In genomic region chr9:64228972-64229371, GRCm38 (mm10) we compare ENCODE assay signal across 19 mouse cellular contexts. TPM values are rescaled to one million over a fixed set of nuclear protein-coding genes. Genes with fewer than 3 reads are reported as not detected.
A peak's percentile ranks its signal among the peaks of the same experiment; 100 is the strongest.
DNase-seq lines count a peak whose midpoint lies in the region; ATAC-seq and TF ChIP-seq lines count a peak whose summit lies in the region.
"Had no signal": no experiment of that assay in that cellular context is flagged by ENCODE, and none has a peak within 500 bp of the region (broad histone marks: within the 10 kb centered on the region; RNA-seq: fewer than 3 reads in every experiment).

No protein-coding gene starts in this region.

- peak overlapping the region; percentile 8; the same call in 1 of the 2 replicates for H3K27ac ChIP-seq in forebrain, embryonic 13.5 days
- H3K27ac ChIP-seq in forebrain, embryonic 16.5 days (ENCODE audit: low read length): no peak overlapping the region
- H3K27ac ChIP-seq in hindbrain, embryonic 13.5 days: no peak overlapping the region
- no peak overlapping the region for H3K27ac ChIP-seq in hindbrain, postnatal 0 days
- H3K27ac ChIP-seq: forebrain, embryonic 12.5 days; hindbrain, embryonic 15.5 days; neural tube, embryonic 12.5 days had no signal

- no peak for TF ChIP-seq CTCF in hindbrain, postnatal 0 days (IDR thresholded peaks at IDR 0.05; ENCODE audit: low read depth)

- H3K9ac ChIP-seq in forebrain, embryonic 13.5 days: no peak overlapping the region
- no peak overlapping the region for H3K9ac ChIP-seq in forebrain, embryonic 16.5 days (replicated peaks; ENCODE audit: low read depth, low read length)
- peak overlapping the region; percentile 35; the same call in 1 of the 2 replicates for H3K9ac ChIP-seq in hindbrain, embryonic 13.5 days
- no peak overlapping the region for H3K9ac ChIP-seq in hindbrain, postnatal 0 days (replicated peaks; ENCODE audit: low read length)
- H3K9ac ChIP-seq: forebrain, embryonic 12.5 days; hindbrain, embryonic 15.5 days; liver, postnatal 0 days; neural tube, embryonic 12.5 days had no signal

- H3K27me3 ChIP-seq in forebrain, embryonic 13.5 days: no peaks in the 10 kb centered on the region
- H3K27me3 ChIP-seq in forebrain, embryonic 16.5 days (replicated peaks; ENCODE audit: control insufficient read depth, insufficient read depth, low read length): no peaks in the 10 kb centered on the region
- no peaks in the 10 kb centered on the region for H3K27me3 ChIP-seq in hindbrain, embryonic 13.5 days
- H3K27me3 ChIP-seq in hindbrain, postnatal 0 days (ENCODE audit: insufficient read depth, low read length): no peaks in the 10 kb centered on the region
- H3K27me3 ChIP-seq: CH12.LX; forebrain, embryonic 12.5 days; hindbrain, embryonic 15.5 days; neural tube, embryonic 12.5 days had no signal

- no peak overlapping the region for H3K4me2 ChIP-seq in forebrain, embryonic 13.5 days
- no peak overlapping the region for H3K4me2 ChIP-seq in forebrain, embryonic 16.5 days (ENCODE audit: low read length)
- H3K4me2 ChIP-seq in hindbrain, embryonic 13.5 days: no peak overlapping the region
- H3K4me2 ChIP-seq in hindbrain, postnatal 0 days (ENCODE audit: low read depth, low read length): no peak overlapping the region
- H3K4me2 ChIP-seq: forebrain, embryonic 12.5 days; hindbrain, embryonic 15.5 days; neural tube, embryonic 12.5 days had no signal

- no peak for ATAC-seq in forebrain, embryonic 13.5 days
- ATAC-seq in forebrain, embryonic 16.5 days: no peak
- ATAC-seq in hindbrain, embryonic 13.5 days (ENCODE audit: low FRiP score): no peak
- no peak for ATAC-seq in hindbrain, postnatal 0 days
- ATAC-seq: liver, postnatal 0 days had no signal

- no peak overlapping the region for H3K4me3 ChIP-seq in forebrain, embryonic 13.5 days
- no peak overlapping the region for H3K4me3 ChIP-seq in forebrain, embryonic 16.5 days (replicated peaks; ENCODE audit: low read length)
- no peak overlapping the region for H3K4me3 ChIP-seq in hindbrain, embryonic 13.5 days
- H3K4me3 ChIP-seq in hindbrain, postnatal 0 days (ENCODE audit: low read length): no peak overlapping the region
- H3K4me3 ChIP-seq: forebrain, embryonic 12.5 days; hindbrain, embryonic 15.5 days; neural tube, embryonic 12.5 days had no signal

- H3K9me3 ChIP-seq in forebrain, embryonic 13.5 days (replicated peaks): no peaks in the 10 kb centered on the region
- H3K9me3 ChIP-seq in forebrain, embryonic 16.5 days (ENCODE audit: control insufficient read depth, low read length): no peaks in the 10 kb centered on the region
- H3K9me3 ChIP-seq in hindbrain, embryonic 13.5 days: no peaks in the 10 kb centered on the region
- no peaks in the 10 kb centered on the region for H3K9me3 ChIP-seq in hindbrain, postnatal 0 days (ENCODE audit: low read length)
- H3K9me3 ChIP-seq: forebrain, embryonic 12.5 days; hindbrain, embryonic 15.5 days; neural tube, embryonic 12.5 days had no signal

- peaks cover 26% of the 10 kb centered on the region for H3K4me1 ChIP-seq in forebrain, embryonic 13.5 days
- peaks cover 15% of the 10 kb centered on the region for H3K4me1 ChIP-seq in forebrain, embryonic 16.5 days (replicated peaks; ENCODE audit: control insufficient read depth, insufficient read depth, low read length)
- H3K4me1 ChIP-seq in hindbrain, embryonic 13.5 days (replicated peaks): peaks cover 43% of the 10 kb centered on the region
- H3K4me1 ChIP-seq in hindbrain, postnatal 0 days (ENCODE audit: insufficient read depth, low read length): peaks cover 15% of the 10 kb centered on the region; the same call in 1 of the 2 replicates

- no peaks in the 10 kb centered on the region for H3K36me3 ChIP-seq in forebrain, embryonic 13.5 days (ENCODE audit: poor library complexity, severe bottlenecking)
- H3K36me3 ChIP-seq in forebrain, embryonic 16.5 days (ENCODE audit: control insufficient read depth, insufficient read depth): no peaks in the 10 kb centered on the region
- H3K36me3 ChIP-seq in hindbrain, embryonic 13.5 days: no peaks in the 10 kb centered on the region; the same call in 1 of the 2 replicates
- no peaks in the 10 kb centered on the region for H3K36me3 ChIP-seq in hindbrain, postnatal 0 days (ENCODE audit: insufficient read depth, low read length)
- H3K36me3 ChIP-seq: forebrain, embryonic 12.5 days; hindbrain, embryonic 15.5 days; neural tube, embryonic 12.5 days had no signal

- no peak for DNase-seq in hindbrain, postnatal 0 days (ENCODE audit: low spot score)
- DNase-seq in right cerebral cortex, adult 18-20 months: peak; percentile 55
- no peak for DNase-seq in right cerebral cortex, postnatal 4 days
- no peak for DNase-seq in thymus, postnatal 25 days
- DNase-seq in adrenal gland, adult (ENCODE audit: inconsistent age in 2 of 2, low spot score in 1 of 2): no peak
- DNase-seq: adrenal gland, adult 2 months; cerebellum, adult 18-20 months; gastrocnemius, postnatal 14 days; heart, postnatal 14 days; kidney, adult 2 months; kidney, postnatal 14 days; liver, postnatal 0 days had no signal

RNA-seq across cellular contexts. Expression of gene Uchl4, which starts 6.0 kb away (rescaled TPM):
- polyA plus RNA-seq in forebrain, embryonic 13.5 days (2015; fragmentation: Nextera tagmentation; extraction: Ambion mirVana): 2.4 and 2.8 TPM in 2 replicates
- polyA plus RNA-seq in forebrain, embryonic 16.5 days (2015; fragmentation: Nextera tagmentation; extraction: Ambion mirVana): 2.4 and 2.5 TPM in 2 replicates
- polyA plus RNA-seq in hindbrain, embryonic 13.5 days (2015; fragmentation: Nextera tagmentation; extraction: Ambion mirVana): 2.9 and 3.1 TPM in 2 replicates
- total RNA-seq in hindbrain, postnatal 0 days (2014; rRNA removed): 0.47 TPM in 1 of 2 replicates, not detected in the other
- polyA plus RNA-seq in hindbrain, postnatal 0 days (2015; fragmentation: Nextera tagmentation; extraction: Ambion mirVana): 1.6 and 2.3 TPM in 2 replicates
- polyA plus RNA-seq: adrenal gland, adult 2 months had no signal

RNA-seq across cellular contexts. Expression of gene Map2k1, which starts 24.5 kb away (rescaled TPM):
- polyA plus RNA-seq in forebrain, embryonic 13.5 days (2015; fragmentation: Nextera tagmentation; extraction: Ambion mirVana): 40.3 and 42.6 TPM in 2 replicates
- polyA plus RNA-seq in forebrain, embryonic 16.5 days (2015; fragmentation: Nextera tagmentation; extraction: Ambion mirVana): 53.6 and 54.6 TPM in 2 replicates
- 51.2 and 52.0 TPM in 2 replicates for polyA plus RNA-seq in hindbrain, embryonic 13.5 days (2015; fragmentation: Nextera tagmentation; extraction: Ambion mirVana)
- 91.2 and 99.5 TPM in 2 replicates for total RNA-seq in hindbrain, postnatal 0 days (2014; rRNA removed)
- polyA plus RNA-seq in hindbrain, postnatal 0 days (2015; fragmentation: Nextera tagmentation; extraction: Ambion mirVana): 77.9 and 81.0 TPM in 2 replicates

RNA-seq across cellular contexts. Expression of gene Snapc5, which starts 49.9 kb away (rescaled TPM):
- polyA plus RNA-seq in forebrain, embryonic 13.5 days (2015; fragmentation: Nextera tagmentation; extraction: Ambion mirVana): 42.2 and 45.9 TPM in 2 replicates
- 31.5 and 35.3 TPM in 2 replicates for polyA plus RNA-seq in forebrain, embryonic 16.5 days (2015; fragmentation: Nextera tagmentation; extraction: Ambion mirVana)
- polyA plus RNA-seq in hindbrain, embryonic 13.5 days (2015; fragmentation: Nextera tagmentation; extraction: Ambion mirVana): 40.5 and 40.8 TPM in 2 replicates
- 1.9 and 5.9 TPM in 2 replicates for total RNA-seq in hindbrain, postnatal 0 days (2014; rRNA removed)
- 34.4 and 35.0 TPM in 2 replicates for polyA plus RNA-seq in hindbrain, postnatal 0 days (2015; fragmentation: Nextera tagmentation; extraction: Ambion mirVana)

RNA-seq across cellular contexts. Expression of gene Tipin, which starts 52.4 kb away (rescaled TPM):
- 243 and 245 TPM in 2 replicates for polyA plus RNA-seq in forebrain, embryonic 13.5 days (2015; fragmentation: Nextera tagmentation; extraction: Ambion mirVana)
- 106 and 120 TPM in 2 replicates for polyA plus RNA-seq in forebrain, embryonic 16.5 days (2015; fragmentation: Nextera tagmentation; extraction: Ambion mirVana)
- polyA plus RNA-seq in hindbrain, embryonic 13.5 days (2015; fragmentation: Nextera tagmentation; extraction: Ambion mirVana): 88.3 and 90.3 TPM in 2 replicates
- 40.3 and 83.7 TPM in 2 replicates for total RNA-seq in hindbrain, postnatal 0 days (2014; rRNA removed)
- polyA plus RNA-seq in hindbrain, postnatal 0 days (2015; fragmentation: Nextera tagmentation; extraction: Ambion mirVana): 97.0 and 101 TPM in 2 replicates

RNA-seq across cellular contexts. Expression of gene Rpl4, which starts 55.8 kb away (rescaled TPM):
- polyA plus RNA-seq in forebrain, embryonic 13.5 days (2015; fragmentation: Nextera tagmentation; extraction: Ambion mirVana): 801 and 817 TPM in 2 replicates
- 714 and 781 TPM in 2 replicates for polyA plus RNA-seq in forebrain, embryonic 16.5 days (2015; fragmentation: Nextera tagmentation; extraction: Ambion mirVana)
- polyA plus RNA-seq in hindbrain, embryonic 13.5 days (2015; fragmentation: Nextera tagmentation; extraction: Ambion mirVana): 659 and 664 TPM in 2 replicates
- 588 and 616 TPM in 2 replicates for total RNA-seq in hindbrain, postnatal 0 days (2014; rRNA removed)
- polyA plus RNA-seq in hindbrain, postnatal 0 days (2015; fragmentation: Nextera tagmentation; extraction: Ambion mirVana): 620 and 630 TPM in 2 replicates
